In the genomic region with DNA sequence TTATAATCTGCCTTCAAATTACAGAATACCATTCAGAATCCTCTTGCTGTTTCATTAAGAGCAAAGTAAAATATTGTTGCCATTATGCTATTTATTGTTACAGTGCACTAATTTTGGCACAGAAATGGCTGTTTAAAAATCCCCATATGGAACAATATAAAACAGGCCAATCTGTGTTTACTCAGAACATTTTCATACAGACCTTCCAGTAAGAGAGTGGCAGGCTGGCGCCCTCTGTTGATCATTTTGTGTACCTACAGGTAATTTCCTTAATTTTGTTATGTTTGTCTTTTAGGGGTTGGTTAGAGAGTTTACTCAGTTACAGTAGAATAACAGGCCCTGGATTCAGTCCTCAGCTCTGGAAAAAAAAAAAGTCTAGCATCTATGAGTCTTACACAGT, we compare ENCODE assay signal across 7 mouse cellular contexts. TPM values are rescaled to one million over a fixed set of nuclear protein-coding genes. Genes with fewer than 3 reads are reported as not detected.
DNase-seq lines count a peak whose midpoint lies in the region; ATAC-seq lines count a peak whose summit lies in the region.

No protein-coding gene starts in this region.

- H3K27ac ChIP-seq in hindbrain, embryonic 14.5 days = no peak overlapping the region
- no peak overlapping the region for H3K27ac ChIP-seq in hindbrain, embryonic 10.5 days

- DNase-seq in hindbrain, embryonic 14.5 days (ENCODE audit: low spot score) = peak; percentile 65
- DNase-seq in hindbrain, embryonic 10.5 days (ENCODE audit: low spot score) = no peak
- peak; percentile 67 for DNase-seq in 416B (ENCODE audit: low read depth)
- peak; percentile 18 to 28 for DNase-seq in CD8-positive naive resting alpha-beta T cell, adult 2 months (ENCODE audit: low read depth in 2 of 2, low spot score in 2 of 2)
- DNase-seq in induced T-regulatory cell, adult 2 months (ENCODE audit: low read depth) = peak; percentile 68
- no peak for DNase-seq in spleen, postnatal 4 days (ENCODE audit: low spot score in 2 of 2)
- DNase-seq in urinary bladder, postnatal 10 days (ENCODE audit: low spot score) = no peak

- no peak for ATAC-seq in hindbrain, embryonic 14.5 days (ENCODE audit: low FRiP score)

- no peaks in the 10 kb centered on the region for H3K27me3 ChIP-seq in hindbrain, embryonic 14.5 days (ENCODE audit: control insufficient read depth, insufficient read depth, low read length)
- H3K27me3 ChIP-seq in hindbrain, embryonic 10.5 days (ENCODE audit: insufficient read depth, poor library complexity, severe bottlenecking) = no peaks in the 10 kb centered on the region

- H3K9ac ChIP-seq in hindbrain, embryonic 14.5 days = no peak overlapping the region

- no peak overlapping the region for H3K4me3 ChIP-seq in hindbrain, embryonic 14.5 days (replicated peaks; ENCODE audit: low read length)
- H3K4me3 ChIP-seq in hindbrain, embryonic 10.5 days = no peak overlapping the region

- H3K9me3 ChIP-seq in hindbrain, embryonic 14.5 days (ENCODE audit: control insufficient read depth, low read length) = no peaks in the 10 kb centered on the region
- H3K9me3 ChIP-seq in hindbrain, embryonic 10.5 days = peaks cover 6% of the 10 kb centered on the region; the same call in 1 of the 2 replicates

- 0% methylated on average over 1 of the region's 1 CpGs for WGBS in hindbrain, embryonic 14.5 days
- 0% methylated on average over 1 of the region's 1 CpGs for WGBS in hindbrain, embryonic 10.5 days

- H3K4me2 ChIP-seq in hindbrain, embryonic 14.5 days (replicated peaks) = no peak overlapping the region

- H3K4me1 ChIP-seq in hindbrain, embryonic 14.5 days (replicated peaks; ENCODE audit: control insufficient read depth, insufficient read depth, low read length) = 0 out of 2 replicates have a peak, but pooled peaks cover 4% of the 10 kb centered on the region
- H3K4me1 ChIP-seq in hindbrain, embryonic 10.5 days (replicated peaks) = no peaks in the 10 kb centered on the region

- H3K36me3 ChIP-seq in hindbrain, embryonic 14.5 days (replicated peaks; ENCODE audit: control insufficient read depth, insufficient read depth) = no peaks in the 10 kb centered on the region
- H3K36me3 ChIP-seq in hindbrain, embryonic 10.5 days = peaks cover 42% of the 10 kb centered on the region

RNA-seq across cellular contexts. Expression of a gene that starts 16.8 kb away (rescaled TPM):
- polyA plus RNA-seq in hindbrain, embryonic 14.5 days (2014; fragmentation: Nextera tagmentation; extraction: Ambion mirVana) = 3.4 and 5.1 TPM in 2 replicates
- polyA plus RNA-seq in hindbrain, embryonic 10.5 days (2016; fragmentation: Nextera tagmentation; extraction: Ambion mirVana) = 18.9 and 20.3 TPM in 2 replicates

Comparison
In these comparisons a context has a peak if more than half of its experiments do, and no peak if none do; other contexts are left out.
1. DNase-seq: peak in hindbrain, embryonic 14.5 days (single experiment), 416B (single experiment), CD8-positive naive resting alpha-beta T cell, adult 2 months (2 of 2) and induced T-regulatory cell, adult 2 months (single experiment); none in hindbrain, embryonic 10.5 days (single experiment), spleen, postnatal 4 days (0 of 2) and urinary bladder, postnatal 10 days (single experiment).